Mouse (Mus musculus): ENCODE measurements around the gene Klk1b26.
"Not testable (repeated sequence)": the region's sequence is repeated elsewhere in the genome, so short reads cannot be mapped to it uniquely, and the experiment has no call there.

The Klk1b26 gene
- long read RNA-seq, experiment 1 = 0 reads
- long read RNA-seq, experiment 2 = 0 reads

DNA sequence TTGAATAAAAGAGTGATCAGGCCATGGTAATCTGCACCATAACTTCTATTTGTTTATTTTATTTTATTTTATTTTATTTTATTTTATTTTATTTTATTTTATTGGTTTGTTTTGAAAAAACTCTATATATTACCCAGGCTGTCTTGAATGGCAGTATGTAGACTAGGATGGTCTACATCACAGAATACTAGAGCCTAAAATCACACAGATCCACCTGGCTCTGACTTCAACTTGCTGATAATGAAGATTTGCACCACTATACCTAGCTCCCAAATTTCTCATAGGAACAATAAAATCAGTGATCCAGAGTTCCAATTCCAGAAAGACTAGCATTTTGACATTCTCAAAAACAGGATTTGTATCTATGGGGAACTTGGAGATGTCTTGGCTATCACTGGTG, at the start of gene Klk1b26:
Gene Klk1b26 (plus strand): TSS at position 301 of the 400 bp plus-strand sequence.
- intact Hi-C loops (cut with DNase I) = not testable (repeated sequence)

DNA sequence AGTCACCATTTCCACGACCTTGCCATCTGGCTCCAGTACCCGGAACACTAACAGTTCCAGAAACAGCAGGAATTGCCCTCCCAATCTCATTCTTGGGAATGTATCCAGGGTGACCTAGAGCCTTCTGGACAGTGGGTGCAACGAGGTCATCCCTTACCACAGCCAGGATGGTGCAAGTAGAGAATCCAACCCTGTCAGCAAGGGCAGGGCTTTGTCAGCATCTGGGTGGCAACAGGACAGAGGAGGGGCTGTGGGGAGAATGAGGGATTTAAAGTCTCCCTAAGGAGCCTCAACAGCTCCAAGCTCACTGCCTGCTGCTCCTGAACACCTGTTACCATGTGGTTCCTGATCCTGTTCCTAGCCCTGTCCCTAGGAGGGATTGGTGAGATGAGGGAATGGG, 45.5 kb upstream of the Klk1b26 start, which contains the start of gene Klk1b1:
Gene Klk1b1 (plus strand): TSS at position 301 of the 400 bp plus-strand sequence.
- intact Hi-C loops (cut with DNase I) = no loop called here

DNA sequence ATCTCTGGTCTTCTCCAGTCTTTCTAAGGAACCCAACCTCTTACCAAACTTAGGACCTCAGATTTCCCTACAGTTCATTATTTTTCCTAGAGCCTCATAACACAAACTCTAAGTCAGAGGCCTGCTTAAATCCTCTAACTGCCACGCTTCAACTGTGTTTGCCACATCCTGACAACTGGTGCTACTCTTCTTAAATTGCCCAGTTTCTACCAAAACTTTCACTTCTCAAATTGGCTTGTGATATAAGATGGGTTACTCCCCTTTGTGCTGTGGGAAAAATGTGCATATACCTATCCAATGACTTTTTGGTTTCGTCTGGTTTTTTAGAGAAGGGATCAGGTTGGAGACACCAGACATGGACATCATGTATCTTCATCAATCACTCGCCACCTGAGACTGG, 44.9 kb upstream of the Klk1b26 start:
- intact Hi-C loops (cut with DNase I) = no loop called here

DNA sequence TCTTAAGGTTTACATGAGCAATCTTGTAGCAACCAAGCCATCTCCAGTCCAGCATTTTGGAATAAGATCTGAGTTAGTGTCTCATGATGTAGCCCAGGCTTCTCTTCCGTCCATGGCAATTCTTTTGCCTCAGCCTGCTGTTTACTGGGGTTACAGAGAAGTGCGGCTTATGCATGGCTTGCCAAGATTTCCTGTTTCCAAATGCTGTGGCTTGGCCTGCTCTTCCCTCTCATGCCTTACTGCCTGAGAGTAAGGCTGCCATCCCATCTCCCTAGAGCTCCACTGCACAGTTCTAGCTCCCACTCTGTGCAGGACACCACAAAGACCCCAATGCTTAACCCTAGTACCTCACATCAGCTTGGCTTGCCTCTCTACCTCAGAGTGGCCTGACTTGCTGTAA, 44.4 kb upstream of the Klk1b26 start:
- intact Hi-C loops (cut with DNase I) = no loop called here

- intact Hi-C loops (cut with DNase I) = not testable (repeated sequence)
These were observed 36.2 kb upstream of the Klk1b26 start, which contains the start of gene Klk1b9 for GRCm38 (mm10) chr7:43975761-43976160. TSS of gene Klk1b9 (plus strand) at chr7:43976061.

- intact Hi-C loops (cut with DNase I) = no loop called here
These were observed 26.3 kb upstream of the Klk1b26 start for GRCm38 (mm10) chr7:43985657-43986056.

DNA sequence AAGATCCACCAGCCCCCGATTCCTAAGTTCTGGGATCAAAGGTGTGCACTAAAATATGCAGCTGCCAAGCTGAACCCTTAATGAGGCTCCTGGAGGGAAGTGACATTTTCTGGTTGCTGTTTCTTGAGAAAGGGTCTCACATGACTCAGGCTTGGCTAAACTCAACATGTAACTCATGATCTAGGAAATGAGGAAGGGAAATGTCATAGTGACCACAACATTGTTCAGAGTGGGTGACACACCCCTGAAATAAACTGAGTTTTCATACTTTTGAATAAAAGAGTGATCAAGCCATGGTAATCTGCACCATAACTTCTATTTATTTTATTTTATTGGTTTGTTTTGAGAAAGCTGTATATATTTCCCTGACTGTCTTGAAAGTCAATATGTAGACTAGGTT, 17.1 kb upstream of the Klk1b26 start:
- intact Hi-C loops (cut with DNase I) = not testable (repeated sequence)

DNA sequence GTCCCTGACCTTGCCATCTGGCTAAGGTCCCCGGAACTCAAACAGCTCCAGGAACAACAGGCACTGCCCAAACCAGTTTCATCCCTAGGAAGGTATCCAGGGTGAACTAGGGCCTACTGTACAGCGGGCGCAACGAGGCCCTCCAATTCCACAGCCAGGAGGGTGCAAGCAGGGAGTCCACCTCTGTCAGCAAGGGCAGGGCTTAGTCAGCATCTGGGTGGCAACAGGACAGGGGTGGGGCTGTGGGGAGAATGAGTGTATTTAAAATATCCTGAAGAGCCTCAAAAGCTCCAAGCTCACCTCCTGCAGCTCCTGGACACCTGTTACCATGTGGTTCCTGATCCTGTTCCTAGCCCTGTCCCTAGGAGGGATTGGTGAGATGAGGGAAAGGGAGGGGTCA, 16.4 kb upstream of the Klk1b26 start, which contains the start of gene Klk1b11:
Gene Klk1b11 (plus strand): TSS at position 301 of the 400 bp plus-strand sequence.
- intact Hi-C loops (cut with DNase I) = not testable (repeated sequence)

DNA sequence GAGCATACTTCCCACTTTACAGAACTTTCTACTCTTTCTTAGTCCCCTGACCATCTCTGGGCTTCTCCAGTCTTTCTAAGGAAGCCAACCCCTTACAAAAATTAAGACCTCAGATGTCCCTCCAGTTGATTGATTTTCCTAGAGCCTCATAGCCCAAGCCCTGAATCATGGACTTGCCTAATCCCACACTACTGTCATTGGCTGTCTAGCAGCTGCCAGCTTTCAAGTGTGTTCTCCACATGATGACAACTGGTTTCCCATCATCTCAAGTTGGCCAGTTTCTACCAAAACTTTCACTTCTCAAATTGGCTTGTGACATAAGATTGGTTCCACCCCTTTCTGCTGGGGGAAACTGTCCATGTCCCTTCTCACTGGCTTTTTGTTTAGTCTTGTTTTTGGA, 7.1 kb upstream of the Klk1b26 start:
- intact Hi-C loops (cut with DNase I) = no loop called here

DNA sequence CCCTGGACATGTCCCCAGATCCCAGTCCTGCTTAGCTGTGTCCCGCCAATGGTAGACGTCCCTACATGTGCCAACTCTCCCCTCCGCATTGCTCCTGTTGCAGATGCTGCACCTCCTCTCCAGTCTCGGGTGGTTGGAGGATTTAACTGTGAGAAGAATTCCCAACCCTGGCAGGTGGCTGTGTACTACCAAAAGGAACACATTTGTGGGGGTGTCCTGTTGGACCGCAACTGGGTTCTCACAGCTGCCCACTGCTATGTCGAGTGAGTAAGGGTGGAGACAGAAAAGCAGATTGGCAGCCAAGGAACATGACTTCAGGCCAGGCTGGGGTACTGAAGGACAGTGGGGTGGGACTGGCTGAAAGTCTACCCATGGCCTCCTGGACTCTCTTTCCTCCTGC, 2.7 kb downstream of the Klk1b26 start:
- intact Hi-C loops (cut with DNase I) = not testable (repeated sequence)

DNA sequence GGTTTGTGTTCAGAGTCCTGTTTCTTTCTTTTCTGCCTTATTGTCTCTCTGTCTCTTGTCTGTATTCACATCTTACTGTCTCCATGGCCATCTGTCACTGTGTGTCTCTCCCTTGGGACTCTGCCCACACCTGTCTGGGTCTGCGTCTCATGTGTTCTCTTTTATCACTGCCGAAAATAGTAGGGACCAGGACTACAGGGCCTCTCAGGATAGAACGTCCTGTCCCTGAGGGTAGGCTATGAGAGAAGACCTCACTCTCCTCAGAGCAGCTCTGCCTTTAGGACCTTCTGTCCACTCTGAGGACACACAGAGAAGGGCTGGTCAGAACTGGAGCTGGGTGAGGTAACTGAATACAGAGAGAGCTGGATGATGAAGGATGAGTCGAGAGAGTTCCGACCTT, 3.1 kb downstream of the Klk1b26 start:
- intact Hi-C loops (cut with DNase I) = no loop called here

DNA sequence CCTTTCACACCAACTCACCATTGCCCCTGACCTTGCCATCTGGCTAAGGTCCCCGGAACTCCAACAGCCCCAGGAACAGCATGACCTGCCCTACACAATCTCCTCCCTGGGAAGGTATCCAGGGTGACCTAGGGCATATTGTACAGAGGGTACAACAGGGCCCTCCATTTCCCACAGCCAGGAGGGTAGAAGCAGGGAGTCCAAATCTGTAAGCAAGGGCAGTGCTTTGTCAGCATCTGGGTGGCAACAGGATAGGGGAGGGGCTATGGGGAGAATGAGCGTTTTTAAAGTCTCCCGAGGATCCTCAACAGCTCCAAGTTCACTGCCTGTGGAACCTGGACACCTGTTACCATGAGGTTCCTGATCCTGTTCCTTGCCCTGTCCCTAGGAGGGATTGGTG, 40.0 kb downstream of the Klk1b26 start, which contains the start of gene Klk1b27:
Gene Klk1b27 (plus strand): TSS at position 301 of the 400 bp plus-strand sequence.
- intact Hi-C loops (cut with DNase I) = not testable (repeated sequence)
